ENCODE assay signal across 8 mouse cellular contexts in genomic region chrX:153237920-153238504, GRCm38 (mm10). TPM values are rescaled to one million over a fixed set of nuclear protein-coding genes. Genes with fewer than 3 reads are reported as not detected.
DNase-seq lines count a peak whose midpoint lies in the region; ATAC-seq and TF ChIP-seq lines count a peak whose summit lies in the region.

No protein-coding gene starts in this region.

- peak overlapping the region; percentile 58 for H3K4me2 ChIP-seq in kidney, embryonic 14.5 days (replicated peaks; ENCODE audit: low read depth, low read length)
- peak overlapping the region; percentile 52 for H3K4me2 ChIP-seq in myocyte (ENCODE audit: low read depth)

- no peaks in the 10 kb centered on the region for H3K27me3 ChIP-seq in heart, adult 2 months (ENCODE audit: control insufficient read depth, insufficient read depth, low read length)
- H3K27me3 ChIP-seq in kidney, embryonic 14.5 days (ENCODE audit: control insufficient read depth, insufficient read depth, low read length), result peaks cover 3% of the 10 kb centered on the region; the same call in 1 of the 2 replicates
- no peaks in the 10 kb centered on the region for H3K27me3 ChIP-seq in myocyte (ENCODE audit: control insufficient read depth, insufficient read depth, insufficient read length)
- H3K27me3 ChIP-seq in testis, adult 2 months (ENCODE audit: control insufficient read depth, insufficient read depth, low read length), result no peaks in the 10 kb centered on the region

- no peak overlapping the region for H3K27ac ChIP-seq in heart, adult 2 months
- no peak overlapping the region for H3K27ac ChIP-seq in kidney, embryonic 14.5 days (ENCODE audit: low read depth, low read length)
- H3K27ac ChIP-seq in testis, adult 2 months (ENCODE audit: control insufficient read depth, insufficient read depth, low read depth, low read length), result no peak overlapping the region

- H3K36me3 ChIP-seq in heart, adult 2 months (ENCODE audit: control insufficient read depth, insufficient read depth, low read length), result no peaks in the 10 kb centered on the region
- no peaks in the 10 kb centered on the region for H3K36me3 ChIP-seq in kidney, embryonic 14.5 days (ENCODE audit: control insufficient read depth, insufficient read depth, low read length)
- no peaks in the 10 kb centered on the region for H3K36me3 ChIP-seq in myocyte (ENCODE audit: control insufficient read depth, insufficient read depth)
- no peaks in the 10 kb centered on the region for H3K36me3 ChIP-seq in testis, adult 2 months (ENCODE audit: control insufficient read depth, insufficient read depth, low read length)

- no peak overlapping the region for H3ac ChIP-seq in myocyte (ENCODE audit: control insufficient read depth, insufficient read length)

- intact Hi-C loops in heart, adult 2 months (cut with DNase I), result no loop called here

- no peak for TF ChIP-seq POLR2A in lung, adult 2 months (IDR thresholded peaks at IDR 0.05; ENCODE audit: borderline replicate concordance, extremely low read depth, low read depth, low read length)
- no peak for TF ChIP-seq POLR2A in heart, adult 2 months (IDR thresholded peaks at IDR 0.05; ENCODE audit: insufficient read depth, low read depth, low read length)
- TF ChIP-seq POLR2A in myocyte (IDR thresholded peaks at IDR 0.05; ENCODE audit: insufficient read length, low read depth), result no peak
- TF ChIP-seq POLR2A in testis, adult 2 months (IDR thresholded peaks at IDR 0.05; ENCODE audit: control insufficient read depth, low read depth, low read length), result no peak

- no peak for TF ChIP-seq EP300 in heart, adult 2 months (IDR thresholded peaks at IDR 0.05; ENCODE audit: insufficient read depth, low read depth, low read length)

- H3K4me3 ChIP-seq in lung, adult 2 months (replicated peaks; ENCODE audit: extremely low read depth, low read depth, low read length), result peak overlapping the region; percentile 63
- H3K4me3 ChIP-seq in heart, adult 2 months, result peak overlapping the region; percentile 35
- H3K4me3 ChIP-seq in kidney, embryonic 14.5 days (ENCODE audit: low read length), result peak overlapping the region; percentile 52
- peak overlapping the region; percentile 7 for H3K4me3 ChIP-seq in myocyte
- peak overlapping the region; percentile 46 for H3K4me3 ChIP-seq in testis, adult 2 months (ENCODE audit: control insufficient read depth, low read depth, low read length)

- H3K79me2 ChIP-seq in heart, adult 2 months (replicated peaks; ENCODE audit: control insufficient read depth, insufficient read depth, low read length), result no peaks in the 10 kb centered on the region
- H3K79me2 ChIP-seq in myocyte (ENCODE audit: control insufficient read depth, insufficient read depth), result no peaks in the 10 kb centered on the region

- H3K4me1 ChIP-seq in lung, adult 2 months (ENCODE audit: control insufficient read depth, insufficient read depth, low read length), result no peaks in the 10 kb centered on the region
- no peaks in the 10 kb centered on the region for H3K4me1 ChIP-seq in heart, adult 2 months (ENCODE audit: control insufficient read depth, insufficient read depth, low read length)
- no peaks in the 10 kb centered on the region for H3K4me1 ChIP-seq in kidney, embryonic 14.5 days (ENCODE audit: control insufficient read depth, insufficient read depth, low read length)
- H3K4me1 ChIP-seq in testis, adult 2 months (ENCODE audit: control insufficient read depth, insufficient read depth, low read length), result peaks cover 3% of the 10 kb centered on the region

- peak; percentile 96 for ATAC-seq in kidney, embryonic 14.5 days (ENCODE audit: low FRiP score, low TSS enrichment)

- WGBS in lung, adult 2 months, result 41% methylated on average over 23 of the region's 23 CpGs
- 19% methylated on average over 23 of the region's 23 CpGs for WGBS in heart, adult 2 months
- 23% methylated on average over 22 of the region's 23 CpGs for WGBS in kidney, embryonic 14.5 days

- DNase-seq in lung, adult 2 months, result peak; percentile 3
- no peak for DNase-seq in lung, postnatal 36 days
- peak; percentile 19 to 20 for DNase-seq in cerebellum, postnatal 4 days (ENCODE audit: low spot score in 2 of 2)
- DNase-seq in heart, adult 2 months, result peak; percentile 3 to 26
- peak; percentile 55 for DNase-seq in liver

- peak overlapping the region; percentile 50; the same call in 1 of the 2 replicates for H3K9ac ChIP-seq in heart, adult 2 months (ENCODE audit: low read depth, low read length)
- peak overlapping the region; percentile 52 for H3K9ac ChIP-seq in kidney, embryonic 14.5 days (ENCODE audit: low read depth, low read length)

- no peaks in the 10 kb centered on the region for H3K9me3 ChIP-seq in kidney, embryonic 14.5 days (ENCODE audit: control insufficient read depth, low read length)

- no peak for TF ChIP-seq CTCF in lung, adult 2 months (IDR thresholded peaks at IDR 0.05; ENCODE audit: insufficient read depth, low read length)
- no peak for TF ChIP-seq CTCF in heart, adult 2 months (IDR thresholded peaks at IDR 0.05)
- TF ChIP-seq CTCF in testis, adult 2 months (IDR thresholded peaks at IDR 0.05; ENCODE audit: control insufficient read depth, insufficient read depth, insufficient replicate concordance, low read depth, low read length), result no peak

TF ChIP-seq in myocyte, 11 proteins besides CTCF, POLR2A, EP300 and RAD21:
- TF ChIP-seq USF1 (IDR thresholded peaks at IDR 0.05; ENCODE audit: low read depth), result no peak
- no peak for TF ChIP-seq MYOG (IDR thresholded peaks at IDR 0.05; ENCODE audit: control insufficient read depth in 1 of 3, insufficient read depth in 1 of 3, insufficient read length in 2 of 3, low read depth in 2 of 3)
- no peak for TF ChIP-seq E2F4 (IDR thresholded peaks at IDR 0.05; ENCODE audit: insufficient read depth)
- TF ChIP-seq MYOD1 (IDR thresholded peaks at IDR 0.05; ENCODE audit: control insufficient read depth in 1 of 3, insufficient read length in 2 of 3, low read depth in 2 of 3), result no peak
- no peak for TF ChIP-seq CEBPB (IDR thresholded peaks at IDR 0.05; ENCODE audit: insufficient read depth, poor library complexity, severe bottlenecking)
- TF ChIP-seq SRF (IDR thresholded peaks at IDR 0.05; ENCODE audit: control insufficient read depth, insufficient read length, low read depth), result no peak
- no peak for TF ChIP-seq POLR2AphosphoS2 (IDR thresholded peaks at IDR 0.05; ENCODE audit: insufficient read length, low read depth)
- TF ChIP-seq REST (IDR thresholded peaks at IDR 0.05; ENCODE audit: insufficient read depth, insufficient read length), result no peak
- no peak for TF ChIP-seq MAX (IDR thresholded peaks at IDR 0.05; ENCODE audit: low read depth)
- TF ChIP-seq TCF12 (IDR thresholded peaks at IDR 0.05; ENCODE audit: insufficient read depth, poor library complexity, severe bottlenecking), result no peak
- no peak for TF ChIP-seq TCF3 (IDR thresholded peaks at IDR 0.05; ENCODE audit: insufficient read length, low read depth)

RNA-seq across cellular contexts. Expression of gene Klf8, which starts 0.7 kb away (rescaled TPM):
- 1.0 and 1.6 TPM in 2 replicates for polyA plus RNA-seq in lung, adult 2 months (2012; rRNA removed)
- total RNA-seq in heart, adult 2 months (2021), result under 1 TPM; 0.13 to 0.20 TPM
- 0.21 and 0.35 TPM in 2 replicates for polyA plus RNA-seq in heart, adult 2 months (2012; rRNA removed)
- polyA plus RNA-seq in kidney, embryonic 14.5 days (2014; fragmentation: Nextera tagmentation; extraction: Ambion mirVana), result 0.60 and 1.6 TPM in 2 replicates
- 0.12 TPM for polyA plus RNA-seq in myocyte (2012; fragmentation: generic; extraction: Trizol)
- polyA plus RNA-seq in testis, adult 2 months (2012; rRNA removed), result 0.73 and 1.2 TPM in 2 replicates

Comparison
In these comparisons a context has a peak if more than half of its experiments do, and no peak if none do; other contexts are left out.
1. H3K4me3 ChIP-seq: peak in every context shown above with its lines; median percentile 63 in lung, adult 2 months; 52 in kidney, embryonic 14.5 days; 46 in testis, adult 2 months; 35 in heart, adult 2 months; 7 in myocyte.